In the genomic region with DNA sequence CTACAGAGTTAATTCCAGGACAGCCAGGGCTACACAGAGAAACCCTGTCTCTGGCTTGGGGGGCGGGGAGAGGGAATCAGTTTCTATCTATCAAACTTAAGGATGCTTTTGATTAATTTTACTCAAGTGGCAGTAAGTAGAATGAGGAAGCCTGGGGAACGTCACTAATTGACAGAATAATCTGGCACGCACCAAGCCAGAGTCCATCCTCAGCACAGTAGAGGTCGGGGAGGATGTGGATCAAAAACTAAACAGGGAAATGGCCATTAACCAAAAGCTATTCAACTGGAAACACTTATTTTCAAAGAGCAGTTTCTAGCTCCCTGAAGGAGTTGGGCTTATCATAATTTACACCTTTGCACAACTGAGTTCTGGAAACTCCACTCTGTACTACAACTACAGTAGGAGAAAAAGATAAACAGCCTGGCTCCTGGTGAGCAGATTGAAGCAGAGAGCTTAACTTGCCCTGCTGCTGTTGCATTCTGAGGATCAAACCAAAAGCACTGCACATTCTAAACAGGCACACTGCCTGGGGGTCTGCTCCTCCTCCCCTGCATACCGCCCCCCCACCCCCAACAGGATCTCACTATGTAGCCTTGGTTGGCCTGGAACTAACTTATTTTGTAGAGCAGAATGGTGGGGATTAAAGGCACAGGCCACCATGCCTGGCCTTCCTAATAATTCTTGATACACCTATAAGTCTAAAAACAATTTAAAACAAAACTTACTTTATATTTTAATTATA, we compare ENCODE assay signal across 15 mouse cellular contexts.
DNase-seq lines count a peak whose midpoint lies in the region; ATAC-seq and TF ChIP-seq lines count a peak whose summit lies in the region.
"Had no signal": no experiment of that assay in that cellular context is flagged by ENCODE, and none has a peak within 500 bp of the region (broad histone marks: within the 10 kb centered on the region; RNA-seq: fewer than 3 reads in every experiment).

No protein-coding gene starts in this region.

- no peak for ATAC-seq in midbrain, embryonic 15.5 days (replicated peaks)
- ATAC-seq: Patski had no signal

- H3K4me1 ChIP-seq in midbrain, embryonic 10.5 days, result peaks cover 63% of the 10 kb centered on the region
- H3K4me1 ChIP-seq in midbrain, embryonic 15.5 days, result peaks cover 9% of the 10 kb centered on the region

- no peak for TF ChIP-seq POLR2A in brain, embryonic 14.5 days (IDR thresholded peaks at IDR 0.05; ENCODE audit: borderline replicate concordance, extremely low read depth, insufficient read depth, insufficient read length, poor library complexity, severe bottlenecking)

- TF ChIP-seq CTCF in brain, embryonic 14.5 days (IDR thresholded peaks at IDR 0.05; ENCODE audit: borderline replicate concordance, extremely low read depth, insufficient read depth, insufficient read length), result no peak

- peak; percentile 27 for DNase-seq in kidney, adult 11 months
- DNase-seq in kidney, postnatal 4 days, result no peak
- peak; percentile 33 for DNase-seq in midbrain, embryonic 10.5 days (ENCODE audit: low spot score)
- DNase-seq in brain, embryonic 14.5 days (ENCODE audit: low read depth), result peak; percentile 11
- DNase-seq in retina, embryonic 14.5 days (ENCODE audit: low spot score), result peak; percentile 5
- DNase-seq in spleen, postnatal 4 days (ENCODE audit: low spot score in 2 of 2), result no peak
- DNase-seq in cerebellum, postnatal 36 days, result no peak
- DNase-seq: cerebellum, adult 2 months; heart, adult 11 months; lung, postnatal 4 days; thymus, postnatal 14 days had no signal

- H3K4me3 ChIP-seq in midbrain, embryonic 10.5 days, result no peak overlapping the region
- H3K4me3 ChIP-seq in midbrain, embryonic 15.5 days, result no peak overlapping the region
- H3K4me3 ChIP-seq: liver, embryonic 15.5 days; myocyte had no signal

- H3K27me3 ChIP-seq in midbrain, embryonic 10.5 days (ENCODE audit: low read depth, poor library complexity, severe bottlenecking), result no peaks in the 10 kb centered on the region
- no peaks in the 10 kb centered on the region for H3K27me3 ChIP-seq in midbrain, embryonic 15.5 days (replicated peaks)
- H3K27me3 ChIP-seq: liver, embryonic 15.5 days; Patski had no signal

- 18% methylated on average over 5 of the region's 5 CpGs for WGBS in midbrain, embryonic 10.5 days
- 20% methylated on average over 5 of the region's 5 CpGs for WGBS in midbrain, embryonic 15.5 days

- H3K27ac ChIP-seq in midbrain, embryonic 10.5 days (replicated peaks), result peak overlapping the region; percentile 69
- no peak overlapping the region for H3K27ac ChIP-seq in midbrain, embryonic 15.5 days
- H3K27ac ChIP-seq: liver, embryonic 15.5 days had no signal

- no peak overlapping the region for H3K9ac ChIP-seq in midbrain, embryonic 15.5 days
- H3K9ac ChIP-seq: liver, embryonic 15.5 days had no signal

- no peaks in the 10 kb centered on the region for H3K36me3 ChIP-seq in midbrain, embryonic 10.5 days
- no peaks in the 10 kb centered on the region for H3K36me3 ChIP-seq in midbrain, embryonic 15.5 days (replicated peaks)
- H3K36me3 ChIP-seq: liver, embryonic 15.5 days had no signal

- no peak overlapping the region for H3K4me2 ChIP-seq in midbrain, embryonic 15.5 days
- H3K4me2 ChIP-seq: liver, embryonic 15.5 days had no signal

- no peaks in the 10 kb centered on the region for H3K9me3 ChIP-seq in midbrain, embryonic 10.5 days (replicated peaks)
- no peaks in the 10 kb centered on the region for H3K9me3 ChIP-seq in midbrain, embryonic 15.5 days
- H3K9me3 ChIP-seq: liver, embryonic 15.5 days had no signal

Comparison
In these comparisons a context has a peak if more than half of its experiments do, and no peak if none do; other contexts are left out.
1. DNase-seq: peak in kidney, adult 11 months (single experiment), midbrain, embryonic 10.5 days (single experiment), brain, embryonic 14.5 days (single experiment) and retina, embryonic 14.5 days (single experiment); none in kidney, postnatal 4 days (0 of 2), spleen, postnatal 4 days (0 of 2) and cerebellum, postnatal 36 days (0 of 2).